Mouse (Mus musculus): Measurements from ENCODE around the gene Rarb.
"Not testable (repeated sequence)": the region's sequence is repeated elsewhere in the genome, so short reads cannot be mapped to it uniquely, and the experiment has no call there.

Rarb gene

DNA sequence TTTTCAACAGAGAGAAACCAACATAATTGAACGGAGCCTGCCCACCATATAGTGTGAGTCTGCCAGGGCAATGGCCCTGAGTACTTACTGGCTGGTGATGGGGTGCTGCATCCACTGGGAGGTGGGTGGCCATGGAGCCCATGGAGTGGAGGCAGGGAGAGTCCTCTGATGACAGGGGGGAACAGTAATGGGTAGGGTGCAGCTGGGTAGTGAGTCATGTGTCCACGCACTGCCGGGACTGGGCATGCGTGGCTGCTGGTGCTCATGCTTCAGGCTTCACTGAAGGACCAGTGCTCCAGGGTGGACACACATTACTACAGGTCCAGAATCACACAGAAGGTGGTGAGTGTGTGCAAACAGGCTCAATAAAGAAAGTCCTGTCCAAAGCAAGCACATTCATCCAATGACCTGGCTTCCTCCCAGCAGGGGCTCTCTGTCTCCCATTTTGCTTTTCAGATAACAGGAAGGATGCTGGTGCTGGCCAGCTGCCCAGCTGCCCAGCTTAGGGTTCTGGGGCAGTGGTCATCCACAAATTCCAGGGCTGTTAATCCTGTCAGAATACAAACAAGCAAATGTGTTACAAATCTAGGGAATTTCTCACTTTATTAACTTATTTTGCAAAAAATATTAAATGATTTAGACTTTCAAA is at the start of gene Rarb:
TSS of gene Rarb (minus strand) at position 555 of the 649 bp plus-strand sequence.
- DNase-seq = no peak

DNA sequence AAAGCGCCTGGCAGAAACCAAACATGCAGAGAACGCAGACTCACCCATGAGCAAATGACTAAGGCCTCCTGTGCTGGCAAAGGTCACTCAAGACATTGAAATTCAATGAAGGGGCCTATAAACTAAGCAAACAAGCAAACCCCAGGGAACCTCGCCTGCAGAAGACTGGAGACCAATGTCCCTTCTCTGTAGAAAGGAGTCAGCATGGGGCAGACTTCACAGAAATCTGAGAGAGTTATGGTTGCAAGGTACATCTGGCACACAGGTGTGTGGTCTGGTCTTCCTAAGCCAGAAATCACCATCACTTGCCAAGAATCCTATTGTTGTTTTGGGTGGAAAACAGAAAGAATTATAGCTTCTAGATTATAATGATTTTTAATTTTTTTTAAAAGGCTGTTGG is 23.1 kb upstream of the Rarb start:
- DNase-seq = no peak

DNA sequence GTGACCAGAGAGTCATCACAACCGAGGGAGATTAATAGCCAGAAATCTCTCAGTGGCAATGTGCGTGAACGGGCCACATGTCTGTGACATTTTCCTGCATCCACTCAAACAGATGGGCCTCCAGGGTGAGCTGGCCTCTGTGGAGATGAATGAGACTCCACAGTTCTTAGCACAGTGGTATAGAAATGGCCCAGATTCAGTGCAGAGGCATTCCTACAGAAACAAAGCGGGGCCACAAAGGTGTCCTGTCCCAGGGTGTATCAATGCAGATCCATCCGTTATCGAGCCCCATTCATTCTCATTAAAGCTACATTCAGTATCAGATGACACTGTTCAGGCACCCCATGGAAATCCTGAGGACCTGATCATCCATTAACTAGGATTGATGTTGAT is 22.6 kb upstream of the Rarb start:
- no peak for DNase-seq

DNA sequence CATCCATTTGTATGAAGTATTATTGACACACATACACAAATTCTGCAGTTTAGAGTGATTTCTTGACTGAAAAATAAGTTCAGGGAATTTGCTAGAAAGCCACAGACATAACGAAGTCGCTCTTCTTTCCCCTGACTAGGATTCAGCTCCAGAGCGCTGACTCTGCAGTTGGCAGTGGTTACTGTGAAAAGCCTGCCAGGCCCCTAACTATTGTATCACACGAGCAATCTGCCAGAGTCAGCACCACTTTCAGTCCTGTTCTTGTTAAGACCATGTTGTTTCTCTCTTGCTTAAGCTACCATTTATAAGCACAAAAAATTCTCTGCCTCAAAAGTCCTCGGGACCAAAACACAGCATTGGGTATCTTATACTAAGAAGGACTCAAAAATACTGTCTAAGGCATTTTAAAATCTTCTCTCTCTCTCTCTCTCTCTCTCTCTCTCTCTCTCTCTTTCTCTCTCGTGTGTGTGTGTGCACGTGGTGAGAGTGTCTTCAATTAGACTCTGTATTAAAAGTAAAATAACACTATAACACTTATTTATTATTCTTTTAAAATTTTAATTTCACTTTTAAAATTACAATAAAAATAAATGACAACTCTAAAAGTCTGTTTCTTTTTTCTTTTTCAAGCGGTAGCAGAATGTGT is 22.1 kb upstream of the Rarb start:
- peak; percentile 18 for DNase-seq

DNA sequence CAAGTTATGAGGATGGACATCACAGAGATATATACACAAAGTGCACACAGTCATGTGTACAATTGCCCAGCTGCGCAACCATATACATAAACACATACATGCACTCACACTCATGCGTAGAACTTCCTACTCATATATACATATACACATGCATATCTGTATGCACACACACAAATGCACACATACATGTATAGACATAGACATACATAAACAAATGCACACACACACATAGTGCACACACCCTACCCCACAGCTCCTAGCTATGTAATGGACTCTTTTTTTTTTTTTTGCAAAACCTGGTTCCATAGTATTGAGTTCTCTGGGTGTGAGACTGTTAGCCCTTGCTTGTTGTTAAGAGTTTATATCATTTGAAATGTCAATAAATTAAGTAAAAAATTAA is 21.2 kb upstream of the Rarb start:
- DNase-seq = no peak

DNA sequence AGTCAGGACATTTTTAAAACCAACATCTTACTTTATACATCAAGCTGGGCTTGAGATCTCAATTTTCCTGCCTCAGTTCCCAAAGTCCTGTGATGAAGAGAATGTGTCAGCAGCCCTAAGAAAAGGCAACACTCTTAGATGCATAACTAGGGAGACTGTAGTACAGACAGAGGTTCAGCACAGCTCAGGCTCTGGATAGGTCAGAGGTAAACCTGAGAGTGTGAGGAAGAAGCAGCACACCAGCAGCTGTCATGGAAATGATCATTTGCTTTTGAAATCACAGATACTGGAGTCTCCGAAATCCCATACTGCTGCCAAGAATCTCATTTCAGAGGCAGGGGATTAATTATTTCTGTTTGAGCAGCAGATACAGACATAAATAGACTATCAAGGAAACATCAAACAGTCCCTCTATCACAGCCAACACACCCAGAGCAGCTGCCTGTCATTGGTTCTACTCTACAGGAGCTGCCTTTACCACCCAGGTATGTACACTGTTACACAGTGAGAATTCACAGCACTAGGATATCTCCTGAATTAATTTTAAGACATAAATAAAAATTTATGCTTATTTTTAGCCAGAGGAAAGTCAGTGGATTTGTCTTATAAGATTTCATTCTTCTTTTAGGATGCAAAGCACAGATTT is 3.7 kb downstream of the Rarb start:
- DNase-seq = no peak

DNA sequence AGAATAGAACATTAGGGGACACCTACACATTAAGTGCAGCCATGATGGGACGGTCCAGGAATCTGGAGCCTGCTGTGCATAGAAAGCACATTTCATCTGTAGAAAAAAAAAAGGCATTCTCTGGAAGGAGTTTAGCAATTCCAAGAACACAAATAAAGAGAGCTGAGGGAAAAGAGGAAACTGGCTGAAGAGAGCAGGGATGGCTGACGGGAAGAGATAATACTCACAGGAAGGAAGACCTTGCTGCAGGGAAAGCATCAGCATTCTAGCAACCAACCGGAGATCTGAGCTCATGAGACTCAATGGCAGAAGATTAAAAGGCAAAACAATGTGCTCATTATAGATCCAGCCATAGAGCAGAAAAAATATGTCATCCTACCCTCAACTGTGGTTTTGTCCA is 12.8 kb downstream of the Rarb start:
- DNase-seq = no peak

DNA sequence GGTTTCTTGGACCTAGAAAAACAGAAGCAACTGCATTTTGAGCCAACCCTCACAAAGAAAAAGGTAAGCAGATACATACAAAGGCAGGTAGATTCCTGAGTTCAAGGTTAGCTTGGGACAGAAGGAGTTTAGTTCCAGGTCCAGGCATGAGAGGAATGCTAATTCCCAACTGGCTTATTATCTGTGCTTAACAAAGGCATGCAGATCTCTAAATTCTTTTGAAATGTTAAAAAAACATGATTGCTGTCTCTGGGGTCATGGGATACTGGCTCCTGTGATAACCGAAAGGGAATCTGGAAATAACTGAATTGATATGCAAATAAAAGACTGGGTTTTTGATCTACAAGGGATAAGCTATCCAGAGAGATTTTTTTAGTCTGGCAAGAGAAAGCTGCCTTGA is 28.8 kb downstream of the Rarb start:
- DNase-seq = no peak

DNA sequence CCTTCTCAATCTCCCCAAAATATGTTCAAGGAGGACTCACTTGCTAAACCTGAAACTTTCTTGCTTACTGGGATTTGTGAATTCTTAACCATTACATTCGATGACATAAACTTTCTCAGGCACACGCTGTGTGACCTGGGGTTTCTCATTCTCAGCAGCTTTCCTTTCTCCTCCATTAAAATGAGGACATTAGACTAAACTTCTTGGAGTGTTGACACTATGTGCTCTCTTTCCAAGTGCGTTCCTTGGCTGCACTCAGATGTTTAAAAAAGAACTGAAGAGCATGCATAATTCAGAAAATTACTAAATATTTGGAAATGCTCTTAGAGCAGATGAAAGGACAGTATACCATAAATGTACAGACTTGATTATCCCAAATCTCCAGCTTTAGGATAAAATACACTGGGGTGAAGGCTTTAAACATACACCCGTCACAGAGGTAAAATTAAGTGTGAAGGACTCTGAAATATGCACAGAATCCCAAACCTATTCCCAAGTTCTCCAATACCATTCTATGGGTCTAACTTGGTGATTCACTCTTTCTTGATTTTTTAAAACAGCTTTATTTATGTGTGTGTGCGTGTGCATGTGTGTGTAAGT is 36.9 kb downstream of the Rarb start:
- no peak for DNase-seq

DNA sequence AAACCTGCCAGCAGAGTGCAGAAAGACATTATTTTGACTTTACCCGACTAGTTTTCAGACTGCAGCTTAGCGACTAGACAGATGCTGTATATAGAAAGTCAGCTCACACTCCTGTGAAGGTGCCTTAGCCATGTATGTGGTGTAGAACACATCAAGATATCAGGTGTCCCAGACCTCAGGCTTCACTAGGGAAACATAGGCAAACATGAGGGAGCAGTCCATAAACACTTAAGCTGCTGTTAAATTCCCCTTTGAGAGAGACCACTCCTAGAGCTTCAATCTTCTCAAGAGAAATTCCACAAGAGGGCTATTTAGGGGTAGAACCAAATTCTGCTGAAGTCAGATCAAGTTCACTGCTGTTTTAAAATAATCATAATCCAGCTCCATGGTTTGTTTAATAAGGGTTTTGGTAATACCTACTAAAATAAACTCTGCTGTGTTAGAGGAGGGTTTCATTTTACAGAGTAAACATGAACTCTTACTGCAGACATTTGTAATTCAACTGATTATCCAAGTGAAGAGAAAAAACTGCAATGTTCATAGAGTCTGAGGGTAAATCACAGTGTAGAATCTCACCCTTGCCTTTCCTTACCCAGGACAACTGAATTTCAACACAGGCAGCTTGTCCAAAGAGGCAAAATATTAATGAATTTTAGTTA is 42.1 kb downstream of the Rarb start:
- no peak for DNase-seq

DNA sequence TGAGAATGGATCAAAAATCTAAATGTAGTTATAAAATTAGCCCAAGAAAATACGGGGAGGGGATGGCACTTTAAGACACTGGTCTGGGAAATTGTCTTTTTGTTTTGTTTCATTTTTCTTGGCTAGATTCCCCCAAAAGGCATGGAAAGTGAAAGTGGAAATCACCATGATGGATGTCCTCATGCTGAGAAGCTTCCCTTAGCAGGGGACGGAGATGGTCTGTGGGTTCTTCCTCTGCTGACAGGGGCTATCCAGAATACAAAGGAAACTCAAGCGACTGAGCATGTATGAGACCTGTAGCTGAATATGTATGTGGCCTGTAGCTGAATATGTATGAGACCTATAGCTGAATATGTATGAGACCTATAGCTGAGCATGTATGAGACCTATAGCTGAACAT is 46.0 kb downstream of the Rarb start:
- DNase-seq = no peak

DNA sequence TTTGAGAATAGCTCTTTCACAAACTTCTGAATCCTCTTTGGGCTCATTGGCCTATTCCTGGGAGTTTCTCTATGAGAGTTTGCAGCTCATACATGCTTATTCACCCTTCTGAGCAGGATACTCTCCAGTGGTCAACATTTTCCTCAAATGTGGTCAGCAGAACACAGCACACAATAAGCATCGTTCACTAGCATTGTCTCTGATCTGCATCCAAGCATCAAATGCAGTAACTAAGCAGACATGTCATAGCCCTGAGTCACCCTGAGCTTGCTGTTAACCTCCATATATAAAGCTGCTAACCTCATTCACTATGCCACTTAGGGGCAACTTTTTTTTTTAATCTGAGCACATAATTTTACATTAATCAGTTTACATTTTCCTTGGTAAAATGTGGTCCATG is 53.1 kb downstream of the Rarb start:
- DNase-seq = no peak

DNA sequence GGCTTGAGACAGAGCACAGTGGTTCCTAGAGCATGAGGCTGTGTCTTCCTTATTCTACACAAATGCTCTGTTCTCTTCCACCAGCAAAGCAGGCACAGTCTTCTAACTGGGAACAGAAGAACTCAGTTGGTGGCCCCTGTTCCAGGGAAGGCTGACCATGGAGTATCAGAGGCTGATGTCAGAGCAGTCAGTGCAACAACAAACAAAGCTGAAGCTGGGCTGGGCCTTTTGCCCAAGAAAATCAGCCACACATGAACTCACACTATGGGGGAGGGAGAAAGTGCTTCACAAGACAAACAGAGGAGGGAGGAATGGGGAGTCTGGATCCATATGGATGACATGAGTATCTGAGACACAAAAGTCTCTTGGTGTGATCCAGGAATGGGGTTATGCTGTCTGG is 56.2 kb downstream of the Rarb start:
- DNase-seq = no peak

DNA sequence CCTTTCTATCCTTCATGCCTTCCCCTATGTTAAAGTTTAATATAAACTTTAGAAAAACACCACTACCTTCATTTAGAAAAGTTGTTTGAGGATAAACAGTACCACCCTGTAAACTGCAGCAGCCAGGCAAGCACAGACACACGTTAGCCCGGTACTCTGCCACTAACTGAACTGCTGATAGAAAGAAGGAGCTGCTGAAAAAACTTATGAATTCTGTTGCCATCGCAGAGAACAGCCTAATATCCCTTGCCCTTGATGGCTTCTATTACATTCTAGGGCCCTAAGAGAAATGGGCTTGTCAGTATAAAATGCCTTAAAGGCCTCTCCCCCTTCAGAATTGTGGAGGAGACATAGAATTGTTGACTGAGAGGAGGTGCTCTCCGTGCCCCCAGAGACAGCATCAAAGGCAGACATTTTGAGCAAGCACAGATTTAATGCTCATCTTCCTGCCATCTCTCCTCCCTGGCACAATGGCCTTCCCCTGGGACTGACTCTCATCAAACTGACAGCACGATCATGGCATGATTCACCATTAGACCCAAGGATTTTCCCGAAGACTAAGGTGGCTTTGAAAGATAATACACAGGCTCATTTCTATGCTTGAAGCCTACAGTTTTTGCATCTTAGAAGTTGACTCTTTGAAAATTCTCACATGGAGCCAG is 60.1 kb downstream of the Rarb start:
- no peak for DNase-seq

DNA sequence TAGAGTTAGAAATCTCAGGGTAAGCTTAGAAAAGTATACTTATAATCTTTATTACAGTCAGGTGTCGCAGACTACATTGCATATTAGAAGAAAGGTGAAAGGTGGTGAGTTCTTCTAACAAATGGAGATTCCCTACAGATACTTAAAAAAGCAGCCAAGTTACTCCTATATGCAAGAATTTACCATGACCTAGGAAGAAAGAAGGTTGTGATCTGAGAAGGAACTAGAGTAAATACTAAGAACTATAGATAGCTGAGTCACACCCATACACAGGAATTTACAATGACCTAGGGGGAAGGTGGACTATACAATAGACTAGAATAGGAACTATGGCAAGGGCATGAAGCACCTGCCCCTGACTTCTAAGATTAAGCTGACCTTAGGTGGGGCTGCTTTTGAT is 63.4 kb downstream of the Rarb start:
- not testable (repeated sequence) for DNase-seq

DNA sequence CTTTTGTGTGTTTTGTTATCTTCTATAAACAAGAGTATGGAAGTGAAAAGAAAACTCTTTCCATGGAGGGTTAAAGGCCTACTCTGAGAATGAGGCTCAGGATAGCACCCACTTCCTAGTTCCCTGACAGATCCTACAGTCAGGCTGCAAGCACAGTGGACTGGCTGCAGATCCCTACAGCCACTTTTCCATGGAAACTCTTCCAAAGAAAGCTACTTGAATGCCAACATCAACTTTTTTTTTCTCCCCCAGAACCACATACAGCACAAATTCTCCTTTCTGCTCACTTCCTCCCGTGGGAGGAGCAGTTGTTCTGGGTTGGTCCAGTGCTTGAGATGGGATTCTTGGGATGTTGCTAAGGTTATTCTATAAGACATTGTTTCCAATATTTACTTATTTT is 66.3 kb downstream of the Rarb start:
- no peak for DNase-seq

DNA sequence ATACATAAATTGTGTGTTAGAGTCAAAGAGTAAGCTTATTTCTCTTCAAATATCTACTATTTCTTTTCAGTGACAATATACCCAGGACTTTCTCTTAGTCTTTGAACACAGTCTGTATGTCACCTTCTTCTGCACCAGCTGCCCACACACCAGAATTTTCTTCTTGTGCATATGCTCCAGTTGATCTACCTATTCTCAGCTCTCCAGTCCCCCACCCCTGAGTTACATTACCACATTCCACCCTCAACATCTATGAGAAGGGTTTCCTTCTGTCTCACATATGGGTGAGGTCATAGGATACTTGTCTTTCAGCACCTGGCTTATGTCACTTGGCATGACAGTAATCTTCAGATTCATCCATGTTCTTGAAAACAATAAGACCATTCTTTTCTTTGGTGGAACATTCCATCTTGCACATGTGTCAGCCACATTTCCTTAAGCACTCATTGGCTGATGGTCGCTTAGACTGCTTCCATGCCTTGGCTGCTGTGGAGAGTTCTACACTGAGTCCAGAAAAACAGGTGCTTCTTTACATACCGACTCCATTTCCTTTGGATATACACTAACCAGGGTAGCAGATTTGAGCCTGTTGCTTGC is 71.9 kb downstream of the Rarb start:
- DNase-seq = no peak

DNA sequence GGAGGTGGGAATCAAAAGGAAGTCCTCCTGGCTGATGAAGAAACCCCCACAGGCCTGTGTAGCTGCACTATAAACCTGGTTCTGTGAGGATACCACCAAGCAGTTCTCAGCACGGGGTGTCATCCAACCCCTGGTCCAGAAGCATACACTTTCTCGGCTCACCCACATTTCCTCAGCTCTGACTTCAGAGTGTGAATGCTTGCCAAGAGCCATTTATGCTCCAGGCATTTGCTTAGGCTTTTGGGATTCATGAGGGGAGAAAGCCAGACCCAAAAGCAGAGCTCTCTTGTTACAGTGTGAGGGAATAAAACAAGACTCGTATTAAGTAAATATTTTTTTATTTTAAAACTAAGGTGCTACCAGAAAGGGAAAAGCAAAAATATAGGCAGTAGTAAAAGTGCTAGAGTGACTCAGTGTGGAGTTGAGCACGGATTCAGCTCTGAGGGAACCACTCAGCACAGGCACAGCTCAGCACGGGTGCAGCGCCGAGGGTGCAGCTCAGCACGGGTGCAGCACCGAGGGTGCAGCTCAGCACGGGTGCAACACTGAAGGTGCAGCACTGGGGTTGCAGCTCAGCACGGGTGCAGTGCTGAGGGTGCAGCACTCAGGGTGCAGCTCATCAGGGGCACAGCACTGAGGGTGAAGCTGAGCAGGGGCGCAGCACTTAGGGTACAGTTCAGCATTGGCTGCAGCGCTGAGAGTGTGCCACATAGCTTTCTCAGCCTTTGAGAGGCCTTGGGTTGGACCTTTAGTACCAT is 77.8 kb downstream of the Rarb start:
- no peak for DNase-seq

DNA sequence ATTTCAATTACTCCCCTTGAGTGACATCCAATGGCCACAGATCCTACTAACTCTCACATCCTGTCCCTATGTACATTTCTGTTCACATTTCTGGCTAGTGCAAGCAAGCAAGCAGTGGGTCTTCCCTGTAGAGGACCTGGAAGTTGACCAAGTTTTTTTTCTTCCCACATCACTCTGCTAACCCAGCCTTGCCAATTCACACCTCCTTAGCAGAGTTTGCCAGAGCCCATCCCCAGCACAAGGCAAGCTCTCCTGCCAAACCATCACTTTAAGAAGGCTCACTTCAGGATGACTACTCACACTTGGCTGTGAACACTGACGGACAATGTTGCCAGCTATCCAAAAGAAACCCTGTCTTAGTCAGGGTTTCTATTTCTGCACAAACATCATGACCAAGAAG is 80.4 kb downstream of the Rarb start:
- no peak for DNase-seq

DNA sequence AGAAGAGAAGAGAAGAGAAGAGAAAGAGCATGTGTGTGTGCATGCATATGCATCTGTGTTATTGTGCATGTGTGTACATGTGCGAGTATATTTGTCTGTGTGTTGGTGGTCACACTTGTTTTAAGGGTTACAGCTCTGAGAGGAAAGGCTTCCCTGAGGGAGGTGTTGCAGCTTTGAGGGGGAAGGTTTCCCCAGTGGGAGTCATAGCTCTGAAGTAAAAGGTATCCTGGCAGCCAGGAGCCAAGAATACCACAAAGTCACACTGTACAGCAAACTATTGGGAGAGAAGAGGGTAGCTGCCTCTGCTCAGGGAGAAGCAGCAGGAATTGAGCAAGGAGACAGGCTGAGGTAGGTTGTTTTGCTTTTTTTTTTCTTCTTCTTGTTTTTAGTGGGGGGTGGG is 81.2 kb downstream of the Rarb start:
- DNase-seq = no peak

DNA sequence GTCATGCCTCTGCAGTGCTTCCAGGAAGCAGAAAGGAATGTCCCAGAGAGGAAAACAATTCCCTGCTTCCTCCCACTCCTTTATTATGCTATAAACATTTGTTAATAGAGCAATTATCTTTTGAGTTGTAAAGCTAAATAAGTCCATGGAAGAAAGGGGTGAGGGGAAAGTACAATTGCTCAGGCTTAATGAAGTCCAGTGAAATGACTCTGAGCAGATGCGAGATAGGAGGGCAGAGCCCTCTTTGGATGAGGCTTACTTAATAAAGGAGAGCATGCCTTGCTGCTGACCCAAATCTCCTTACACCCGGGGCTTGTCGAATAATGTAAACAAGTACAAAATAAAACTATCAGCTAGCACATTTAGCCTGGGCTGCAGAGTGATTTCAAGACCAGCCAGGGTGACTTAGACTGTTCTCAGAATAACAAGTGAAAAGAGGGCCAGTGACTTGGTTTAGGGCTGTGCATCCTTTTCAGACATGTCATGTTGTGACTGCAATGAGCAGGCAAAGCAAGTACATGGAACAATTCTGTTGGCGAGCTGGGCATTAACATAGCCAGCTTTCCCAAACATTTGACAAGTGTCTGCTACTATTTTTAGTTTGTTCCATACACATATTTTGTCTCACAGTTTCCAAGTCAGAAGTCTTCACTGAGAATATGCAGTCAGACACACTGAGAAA is 83.5 kb downstream of the Rarb start:
- DNase-seq = no peak

Data from right cerebral cortex, postnatal 14 days (tissue).